Mouse (Mus musculus) spleen, adult 12 weeks (tissue): ENCODE data around the gene Srbd1.

Source experiments
- DNase-seq: peaks from one replicate; pipeline ENCODE4 v3.0.0; 2022; ENCODE audit warnings: low spot score

The Srbd1 gene

DNA sequence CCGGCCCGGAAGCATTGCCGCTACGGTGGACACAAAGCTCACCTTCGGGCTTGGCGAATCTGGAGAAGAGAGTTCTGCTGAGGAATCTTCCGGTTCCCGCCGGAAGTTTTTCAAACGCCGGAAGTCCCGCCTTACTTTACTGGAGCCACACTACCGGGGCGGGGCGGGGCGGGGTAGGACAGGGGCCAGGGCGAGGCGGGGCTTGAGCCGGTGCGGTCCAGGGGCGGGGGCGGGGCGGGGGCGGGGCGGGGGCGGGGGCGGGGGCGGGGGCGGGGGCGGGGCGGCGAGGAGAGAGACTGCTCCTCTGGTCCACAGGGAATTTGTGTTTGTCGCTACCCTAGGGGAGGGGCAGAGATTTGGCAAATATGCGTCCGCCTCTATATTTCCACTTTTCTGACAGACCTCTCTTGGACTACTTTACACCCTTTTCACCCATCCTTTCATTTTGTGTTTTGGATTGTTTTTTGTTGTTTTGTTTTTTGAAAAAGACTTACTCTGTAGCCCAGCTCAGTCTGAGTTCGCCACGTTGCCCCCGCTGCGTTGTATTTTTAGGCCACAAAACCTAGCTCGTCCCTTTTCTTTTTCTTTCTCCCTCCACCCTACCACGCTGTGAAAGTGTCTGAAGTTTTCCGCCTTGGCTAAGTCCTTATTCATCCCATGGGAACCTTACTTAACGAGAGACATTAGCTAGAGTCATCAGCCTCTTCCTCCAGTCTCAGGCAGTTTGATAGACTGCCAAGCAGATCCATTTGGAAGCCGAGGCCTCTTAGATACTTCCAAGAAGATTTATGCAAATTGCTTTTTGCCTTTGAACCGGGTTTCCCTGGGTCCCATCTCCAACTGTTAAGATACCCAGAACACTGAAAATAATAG lies at the start of gene Srbd1:
Gene Srbd1, minus strand, starts transcription at position 97 of the 873 bp plus-strand sequence.
- DNase-seq, result peak; percentile 77

- no peak for DNase-seq
Measured at GRCm38 (mm10) chr17:86193979-86194378, 49.0 kb upstream of the Srbd1 start.

DNA sequence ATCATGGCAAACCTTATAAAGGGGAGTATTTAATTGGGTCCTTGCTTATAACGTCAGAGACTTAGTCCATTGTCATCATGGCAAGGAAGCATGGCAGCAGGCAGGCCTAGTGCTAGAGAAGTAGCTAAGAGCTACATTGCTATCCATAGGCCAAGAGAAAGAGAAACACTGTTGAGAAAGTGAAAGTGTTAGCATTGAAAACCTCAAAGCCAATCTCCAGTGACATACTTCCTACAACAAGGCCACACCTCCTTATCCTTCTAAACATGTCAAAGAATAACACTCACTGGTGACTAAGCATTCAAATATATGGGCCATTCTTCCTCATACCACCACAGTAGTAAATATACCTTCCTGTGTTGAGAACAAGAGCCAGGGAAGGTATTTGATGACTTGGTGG lies 42.8 kb upstream of the Srbd1 start:
- no peak for DNase-seq

- no peak for DNase-seq
Measured at GRCm38 (mm10) chr17:86185584-86185983, 40.6 kb upstream of the Srbd1 start.

DNA sequence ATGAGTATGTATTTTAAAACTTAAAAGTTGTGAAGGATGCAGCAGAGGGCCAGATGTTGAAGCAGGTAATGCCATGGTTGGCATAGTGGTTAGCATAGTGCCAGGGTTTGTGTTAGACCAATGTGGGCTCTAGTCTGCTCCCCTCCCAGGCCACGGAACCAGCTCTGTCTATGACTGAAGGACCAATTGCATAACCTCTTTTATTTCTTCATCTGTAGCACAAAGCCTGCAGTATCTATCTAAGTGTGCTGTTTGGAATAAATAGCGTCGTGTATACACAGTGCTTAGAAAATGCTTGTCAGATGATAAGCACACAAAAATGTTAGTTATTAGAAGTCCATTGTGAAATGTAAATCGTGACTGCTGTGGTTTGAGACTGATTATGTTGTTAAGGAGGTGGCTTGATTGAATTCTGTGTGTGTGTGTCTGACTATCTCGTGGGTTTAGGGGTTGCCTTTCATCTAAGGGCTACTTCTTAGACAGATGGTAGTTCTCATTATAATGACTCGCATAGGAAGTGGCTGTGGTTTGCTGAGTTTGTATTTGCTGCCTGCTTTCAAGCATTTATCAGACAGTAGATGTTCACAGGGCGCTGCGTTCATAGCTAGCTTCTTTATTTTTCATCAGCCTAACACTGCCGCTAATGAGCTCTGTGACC lies 39.7 kb upstream of the Srbd1 start:
- no peak for DNase-seq

DNA sequence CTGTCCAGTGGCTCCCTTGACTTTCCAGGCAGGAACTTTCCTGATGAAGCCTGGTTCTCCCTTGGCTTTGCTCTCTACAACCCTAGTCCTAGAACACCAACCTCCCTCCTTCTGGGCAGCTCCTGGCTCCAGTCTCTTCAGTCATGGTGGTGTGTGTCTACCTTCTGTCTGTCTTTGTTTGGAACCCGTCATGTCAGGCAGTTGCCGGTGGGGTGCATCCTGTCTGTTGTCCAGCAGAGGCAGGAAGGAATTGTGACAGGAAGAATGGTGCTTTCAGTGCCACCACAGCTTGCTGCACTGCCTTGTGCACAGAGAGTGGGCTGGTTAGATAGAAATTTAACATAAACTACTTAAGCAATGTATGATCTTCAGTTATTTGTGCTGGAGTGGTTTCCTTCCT lies 38.8 kb upstream of the Srbd1 start:
- no peak for DNase-seq

GRCm38 (mm10) chr17:86176722-86177121 lies 31.7 kb upstream of the Srbd1 start:
- no peak for DNase-seq

- no peak for DNase-seq
Measured at GRCm38 (mm10) chr17:86175516-86175915, 30.5 kb upstream of the Srbd1 start.

DNA sequence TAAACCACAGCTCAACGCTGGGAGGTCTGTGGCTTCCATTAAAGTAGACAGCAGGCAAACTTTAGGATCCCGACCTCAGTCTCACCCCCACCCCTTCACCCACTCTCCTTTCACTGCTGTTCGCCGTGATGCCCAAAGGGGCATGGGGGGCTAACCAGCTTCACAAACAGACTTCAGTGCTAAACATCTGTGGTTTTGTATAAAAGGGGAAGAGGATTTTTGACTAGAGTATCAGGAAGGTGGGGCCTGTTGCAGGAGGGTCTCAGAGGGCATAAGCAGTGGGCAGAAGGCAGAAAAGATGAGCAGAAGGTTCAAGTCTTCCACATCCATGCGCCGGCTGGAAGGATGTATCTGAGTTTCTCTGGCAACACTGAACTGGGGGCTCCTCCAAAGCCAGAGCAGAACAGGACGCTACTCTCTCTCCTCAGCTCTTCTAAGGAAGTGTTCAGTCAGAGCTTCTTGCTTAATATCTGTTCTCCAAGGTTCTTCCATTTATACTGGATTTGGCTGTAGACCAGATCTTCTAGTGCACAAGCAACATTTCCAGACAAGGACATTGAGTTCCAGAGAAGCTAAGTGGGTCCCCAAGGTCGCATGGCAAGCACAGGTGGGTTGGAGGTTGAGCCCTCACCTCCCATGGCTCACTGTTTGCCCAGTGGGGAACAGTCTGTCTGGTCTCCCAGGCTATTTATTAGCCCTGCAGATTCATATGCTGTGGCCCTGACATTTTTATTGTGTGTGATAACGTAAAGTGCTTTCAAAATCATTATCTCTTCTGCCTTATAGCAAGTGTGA lies 25.4 kb upstream of the Srbd1 start:
- no peak for DNase-seq

DNA sequence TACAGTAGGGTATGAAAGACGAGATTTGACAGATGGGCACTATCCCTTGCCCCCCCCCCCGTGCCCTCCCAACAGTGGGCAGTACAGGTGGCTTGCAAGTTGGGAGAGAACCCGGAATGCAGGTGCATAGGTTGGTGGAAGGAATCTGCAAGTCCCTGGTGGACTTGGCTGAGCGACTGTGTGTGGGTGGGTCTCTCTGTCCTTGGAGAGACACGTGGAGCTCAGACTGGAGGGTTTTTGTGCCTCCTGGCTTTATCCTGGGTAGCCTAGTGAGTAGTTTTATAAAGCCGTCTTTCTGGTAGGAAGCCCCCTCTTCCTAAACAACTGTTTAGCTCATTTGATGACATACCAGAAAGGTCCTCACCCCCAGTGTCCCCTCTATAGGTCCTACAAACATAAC lies 24.1 kb upstream of the Srbd1 start:
- DNase-seq, result no peak

DNA sequence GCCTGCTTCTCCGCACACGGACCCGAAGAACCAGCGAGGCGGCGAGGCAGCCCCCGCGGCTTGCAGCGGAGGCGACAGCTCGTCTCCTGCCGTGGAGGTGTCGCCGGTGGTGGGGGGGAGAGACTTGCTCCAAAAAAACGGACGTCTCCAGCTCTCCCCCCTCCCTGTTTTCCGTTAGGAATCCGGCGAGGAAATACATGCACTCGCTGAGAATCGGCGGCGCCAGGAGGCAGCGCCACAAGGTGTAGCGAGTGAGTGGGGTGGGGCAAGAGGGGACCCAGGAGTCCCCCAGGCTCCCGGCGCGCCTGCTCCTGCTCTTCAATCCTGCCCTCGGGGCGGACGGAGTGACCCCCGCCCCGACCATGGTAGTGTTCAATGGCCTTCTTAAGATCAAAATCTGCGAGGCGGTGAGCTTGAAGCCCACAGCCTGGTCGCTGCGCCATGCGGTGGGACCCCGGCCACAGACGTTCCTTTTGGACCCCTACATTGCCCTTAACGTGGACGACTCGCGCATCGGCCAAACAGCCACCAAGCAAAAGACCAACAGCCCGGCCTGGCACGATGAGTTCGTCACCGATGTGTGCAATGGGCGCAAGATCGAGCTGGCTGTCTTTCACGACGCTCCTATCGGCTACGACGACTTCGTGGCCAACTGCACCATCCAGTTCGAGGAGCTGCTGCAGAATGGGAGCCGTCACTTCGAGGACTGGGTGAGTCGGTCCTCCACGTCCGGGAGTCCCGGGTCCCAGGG lies 23.4 kb upstream of the Srbd1 start:
- DNase-seq, result no peak

- peak; percentile 62 for DNase-seq
Measured at GRCm38 (mm10) chr17:86167320-86168230, 22.6 kb upstream of the Srbd1 start, which contains the start of gene Prkce. Gene Prkce (plus strand): TSS chr17:86167785.

DNA sequence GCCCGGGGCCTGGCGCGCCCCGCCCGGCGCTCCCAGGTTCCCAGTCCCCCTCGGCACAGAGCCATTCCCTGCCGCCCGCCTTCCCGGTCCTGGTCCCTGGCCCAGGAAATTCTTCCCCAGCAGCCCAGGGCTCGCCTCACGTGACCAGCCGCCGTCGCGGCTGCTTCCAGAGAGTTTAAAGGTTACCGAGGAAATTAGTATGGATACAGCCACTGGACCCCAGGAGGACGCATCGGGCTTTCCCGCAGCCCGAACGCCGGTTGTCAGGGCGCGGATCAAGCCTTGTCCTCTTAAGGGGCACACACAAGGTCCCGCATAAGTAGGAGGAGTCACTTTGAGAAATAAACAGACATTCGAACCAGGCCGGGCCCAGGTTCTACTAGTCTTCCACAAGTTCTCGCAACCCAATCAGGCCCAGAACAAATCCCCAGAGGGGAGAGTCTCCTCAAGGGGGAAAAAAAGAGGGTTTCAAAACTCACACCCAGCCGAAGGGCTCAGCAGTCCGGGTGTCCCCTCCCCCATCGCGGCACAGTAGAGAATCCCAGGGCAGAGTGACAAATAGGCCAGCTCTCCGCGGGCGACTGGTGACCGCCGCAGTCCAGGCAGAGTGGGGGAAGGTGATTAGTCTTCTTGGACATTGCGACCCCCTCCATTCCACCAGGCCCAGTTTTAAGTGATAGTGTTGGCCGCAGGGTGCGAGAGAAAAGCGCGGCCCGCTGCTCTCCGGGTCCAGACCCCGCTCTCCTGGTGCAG lies 21.8 kb upstream of the Srbd1 start:
- peak; percentile 41 for DNase-seq

GRCm38 (mm10) chr17:86166051-86166566 lies 21.1 kb upstream of the Srbd1 start:
- no peak for DNase-seq

DNA sequence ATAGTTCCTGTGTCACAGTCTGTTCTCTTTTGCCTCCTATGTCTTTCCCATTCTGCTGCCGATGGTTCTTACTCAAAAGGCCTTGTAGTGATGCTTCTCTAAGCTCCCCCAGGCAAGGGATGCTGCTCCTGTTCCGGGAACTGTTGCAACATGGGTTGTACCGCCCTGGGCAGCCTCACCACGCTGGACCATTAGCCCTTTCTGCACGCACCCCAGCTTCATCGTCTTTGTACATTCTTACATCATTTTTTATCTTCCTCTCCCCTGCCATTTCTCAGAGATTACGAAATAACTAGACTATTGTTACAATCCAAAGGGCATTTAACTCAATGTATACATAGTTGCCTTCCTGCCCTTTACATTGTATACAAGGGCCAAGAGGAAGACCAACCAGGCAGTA lies 19.4 kb upstream of the Srbd1 start:
- no peak for DNase-seq

- DNase-seq, result no peak
Measured at GRCm38 (mm10) chr17:86162672-86163071, 17.7 kb upstream of the Srbd1 start.

- DNase-seq, result no peak
Measured at GRCm38 (mm10) chr17:86156999-86157398, 12.0 kb upstream of the Srbd1 start.

- DNase-seq, result no peak
Measured at GRCm38 (mm10) chr17:86150867-86151348, 5.9 kb upstream of the Srbd1 start.

- DNase-seq, result no peak
Measured at GRCm38 (mm10) chr17:86149726-86150125, 4.8 kb upstream of the Srbd1 start.
